Mouse (Mus musculus) megakaryocyte, embryonic 14.5 days (primary cell): ENCODE measurements at regions not wholly inside any gene's neighbourhood (a gene's known extent, or its start where the extent isn't known, plus 50 kb on each side); places are given as distances from the start of the nearest gene placed in this dataset.

Experiments
- H3K27me3 ChIP-seq: replicated peaks from 2 replicates; pipeline ENCODE3; 2012; ENCODE audit warnings: inconsistent platforms
- H3K36me3 ChIP-seq: replicated peaks from 2 replicates; pipeline ENCODE3; 2012; ENCODE audit warnings: low read length, inconsistent platforms, mixed read lengths
- H3K4me1 ChIP-seq: 2 replicates; pipeline ENCODE4 v1.6.1; 2012; ENCODE audit warnings: inconsistent platforms
- H3K4me3 ChIP-seq: replicated peaks from 2 replicates; pipeline ENCODE3; 2012; ENCODE audit warnings: moderate library complexity, mild to moderate bottlenecking, inconsistent platforms
- H3K9me3 ChIP-seq: 2 replicates; pipeline ENCODE4 v1.6.1; 2012; ENCODE audit warnings: inconsistent platforms
- FLI1 ChIP-seq: IDR thresholded peaks from 2 replicates; pipeline ENCODE4 v1.6.1; 2012; ENCODE audit warnings: low read length, inconsistent platforms, mixed read lengths
- GATA1 ChIP-seq: IDR thresholded peaks from 3 replicates; pipeline ENCODE4 v1.6.1; 2012; ENCODE audit warnings: mixed read lengths, low read length, inconsistent platforms, borderline replicate concordance

DNA sequence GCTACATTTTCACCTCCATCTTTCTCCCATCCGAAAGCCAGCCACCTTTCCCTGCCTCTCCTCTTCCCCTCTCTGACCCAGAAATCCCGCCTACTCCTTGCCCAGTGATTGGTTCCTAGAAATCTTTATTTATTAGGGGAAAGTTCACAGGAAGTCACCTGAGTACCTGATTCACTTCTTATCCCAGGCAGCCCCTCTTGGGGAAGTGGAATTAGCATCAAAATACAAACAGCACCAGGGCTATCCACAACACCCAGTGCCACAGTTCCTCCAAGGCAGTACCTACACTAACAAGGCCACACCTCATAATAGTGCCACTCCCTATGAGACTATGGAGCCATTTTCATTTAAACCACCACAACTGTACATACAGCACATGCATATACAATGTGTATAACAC is 180.3 kb upstream of the Sox2 start:
- TF ChIP-seq GATA1 (no peak), FLI1 (no peak)
- H3K4me1 ChIP-seq, result no peaks in the 10 kb centered on the region
- H3K36me3 ChIP-seq, result no peaks in the 10 kb centered on the region

DNA sequence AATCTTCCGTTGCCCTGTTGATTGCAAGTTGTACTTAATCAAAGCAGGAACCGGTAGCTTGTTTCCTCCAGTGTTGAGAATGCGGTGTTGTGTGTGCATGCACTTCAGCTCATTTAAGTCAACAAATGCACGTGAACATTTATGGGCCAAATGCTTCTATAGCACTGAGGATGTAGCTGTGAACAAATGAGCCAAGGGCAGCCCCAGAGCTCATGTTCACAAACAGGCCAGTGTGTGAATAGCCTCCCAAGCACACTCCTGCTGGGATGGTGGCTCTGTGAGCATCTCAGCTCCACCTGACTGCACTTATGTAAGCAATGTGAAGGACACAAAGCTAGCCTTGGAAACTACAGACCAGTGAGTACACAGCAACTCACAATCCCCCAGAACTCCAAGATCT is 183.9 kb upstream of the Sox2 start:
- Histone ChIP-seq H3K9me3 (peaks cover 45% of the 10 kb centered on the region), H3K4me3 (no peak overlapping the region), H3K27me3 (no peaks in the 10 kb centered on the region), H3K4me1 (no peaks in the 10 kb centered on the region), H3K36me3 (no peaks in the 10 kb centered on the region)
- TF ChIP-seq GATA1, result no peak
- no peak for TF ChIP-seq FLI1

More for the DNA sequence above, 180.3 kb upstream of the Sox2 start:
- H3K4me3 ChIP-seq, result no peak overlapping the region
- peaks cover 32% of the 10 kb centered on the region for H3K9me3 ChIP-seq
- H3K27me3 ChIP-seq, result no peaks in the 10 kb centered on the region

DNA sequence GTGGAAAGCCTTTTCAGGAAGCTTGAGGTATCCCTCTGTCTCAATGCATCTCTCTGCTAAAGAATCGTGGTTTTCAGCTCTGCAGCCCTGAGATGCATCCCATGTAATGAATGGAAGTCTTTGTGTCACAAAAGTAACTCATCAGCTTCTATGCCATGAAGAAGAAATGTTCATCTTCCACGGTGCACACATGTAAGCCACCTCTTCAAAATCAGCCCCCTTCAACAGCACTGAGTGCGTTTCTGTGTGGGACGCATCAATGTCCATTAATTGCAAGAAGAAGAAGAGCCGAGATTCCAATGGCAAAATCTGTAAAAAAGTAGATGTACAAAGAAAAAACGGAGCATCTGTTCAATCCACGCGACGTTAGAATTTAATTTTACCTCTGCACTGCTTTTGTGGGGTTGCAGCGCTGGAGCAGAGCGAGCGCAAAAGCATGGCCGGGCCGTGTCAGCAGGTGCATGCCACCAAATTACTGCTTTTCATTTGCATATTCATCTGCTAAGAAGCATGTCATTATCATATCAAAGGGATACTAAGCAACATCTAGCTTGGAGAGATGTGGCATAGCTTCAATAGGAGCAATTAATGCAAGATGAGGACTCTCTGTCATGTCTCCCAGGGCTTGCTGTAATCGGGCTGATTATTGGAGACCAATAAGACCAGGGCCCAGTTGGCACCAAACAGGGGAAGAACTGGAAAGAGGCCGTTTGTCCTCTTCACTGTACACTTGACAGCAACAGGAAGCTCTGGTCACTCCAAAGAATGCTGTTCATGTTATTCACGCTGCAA is 185.0 kb upstream of the Sox2 start:
- TF ChIP-seq GATA1, result no peak
- TF ChIP-seq FLI1, result no peak

DNA sequence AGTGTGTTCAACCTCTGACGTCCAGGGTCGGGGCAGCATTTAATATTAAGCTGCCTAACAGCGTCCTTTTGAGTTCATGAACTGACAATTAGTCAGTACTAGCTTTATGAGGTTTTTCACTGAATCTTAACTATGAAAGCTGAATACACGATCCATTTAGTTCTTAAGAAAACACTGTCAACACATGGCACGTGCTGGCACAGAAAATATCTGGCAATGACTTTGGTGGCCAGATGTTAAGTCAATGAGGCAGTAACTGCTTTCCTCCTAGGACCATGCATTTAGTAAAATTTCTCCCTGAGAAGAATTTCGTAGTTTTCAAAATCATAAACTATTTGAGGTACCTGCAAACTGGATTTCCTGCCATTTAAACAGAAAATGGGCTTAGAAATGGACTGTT is 191.4 kb upstream of the Sox2 start:
- Histone ChIP-seq H3K36me3 (no peaks in the 10 kb centered on the region), H3K4me3 (no peak overlapping the region), H3K4me1 (no peaks in the 10 kb centered on the region), H3K9me3 (peaks cover 37% of the 10 kb centered on the region), H3K27me3 (no peaks in the 10 kb centered on the region)
- TF ChIP-seq FLI1, result no peak
- no peak for TF ChIP-seq GATA1

More for the DNA sequence above, 185.0 kb upstream of the Sox2 start:
- Histone ChIP-seq H3K4me3 (no peak overlapping the region), H3K4me1 (no peaks in the 10 kb centered on the region), H3K27me3 (no peaks in the 10 kb centered on the region), H3K36me3 (no peaks in the 10 kb centered on the region), H3K9me3 (peaks cover 42% of the 10 kb centered on the region)

DNA sequence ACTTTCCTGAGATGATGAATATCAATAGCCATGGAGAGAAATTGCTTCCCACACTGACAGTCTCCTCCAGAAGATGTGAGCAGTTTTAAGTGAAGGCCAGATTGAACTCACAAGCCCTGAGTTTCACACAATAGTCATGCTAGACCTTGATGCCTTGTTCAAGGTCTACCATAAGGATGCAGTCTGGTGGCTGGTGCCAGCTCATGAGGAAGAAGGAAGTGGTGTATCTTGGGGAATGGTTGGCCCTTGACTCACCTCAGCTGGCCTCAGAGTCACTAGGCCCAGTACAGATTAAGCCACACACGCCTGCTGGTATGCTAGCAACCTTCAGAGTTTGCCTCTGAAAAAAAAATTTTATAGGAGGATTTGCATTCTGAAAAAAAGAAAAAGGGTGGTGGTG is 192.4 kb upstream of the Sox2 start:
- H3K4me1 ChIP-seq, result no peaks in the 10 kb centered on the region
- no peaks in the 10 kb centered on the region for H3K36me3 ChIP-seq
- TF ChIP-seq GATA1 (no peak), FLI1 (no peak)
- H3K4me3 ChIP-seq, result no peak overlapping the region
- H3K9me3 ChIP-seq, result peaks cover 40% of the 10 kb centered on the region
- H3K27me3 ChIP-seq, result no peaks in the 10 kb centered on the region

DNA sequence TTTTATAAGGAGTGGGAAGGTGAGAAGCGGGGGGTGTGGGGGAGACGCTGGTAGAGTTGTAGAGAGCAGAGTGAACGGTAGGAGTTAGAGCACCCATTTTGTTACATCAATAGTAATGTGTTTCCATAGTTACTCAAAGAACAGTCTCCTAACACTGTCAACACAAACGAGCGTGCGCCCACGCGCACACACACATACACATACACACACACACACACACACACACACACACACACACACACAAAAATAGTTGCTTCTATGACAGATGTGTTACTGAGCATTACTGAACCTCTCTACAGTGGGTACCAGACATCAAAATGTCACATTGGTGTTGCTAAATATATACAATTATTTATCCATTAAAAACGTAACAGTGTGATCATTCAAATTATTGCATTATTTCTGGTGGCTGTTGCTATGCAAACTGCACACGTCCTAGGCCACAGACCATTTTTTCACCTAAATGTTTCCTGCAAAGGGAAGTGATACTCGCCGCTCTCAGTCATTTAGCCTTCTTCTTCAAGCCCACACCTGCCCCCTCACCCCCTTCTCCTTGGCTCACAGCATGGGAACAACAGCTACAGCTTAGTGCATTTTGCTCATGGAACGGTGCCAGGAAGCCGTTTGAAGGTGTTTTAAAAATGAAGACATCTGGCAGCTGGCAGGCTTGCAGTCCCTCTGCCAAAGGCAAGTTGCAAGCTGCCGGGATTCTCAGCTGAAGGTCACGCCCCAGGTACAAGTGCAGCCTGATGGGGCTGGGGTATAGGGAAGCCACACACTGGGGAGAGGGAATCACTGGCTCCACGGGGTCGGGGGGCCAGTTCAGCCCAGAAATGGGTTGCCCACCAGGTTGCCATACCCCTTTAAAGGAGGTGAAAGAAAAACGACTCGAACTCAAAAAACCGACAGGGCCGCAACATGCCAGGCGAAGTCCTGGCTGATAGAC is 193.4 kb upstream of the Sox2 start:
- no peaks in the 10 kb centered on the region for H3K4me1 ChIP-seq
- no peaks in the 10 kb centered on the region for H3K36me3 ChIP-seq
- no peak for TF ChIP-seq GATA1

DNA sequence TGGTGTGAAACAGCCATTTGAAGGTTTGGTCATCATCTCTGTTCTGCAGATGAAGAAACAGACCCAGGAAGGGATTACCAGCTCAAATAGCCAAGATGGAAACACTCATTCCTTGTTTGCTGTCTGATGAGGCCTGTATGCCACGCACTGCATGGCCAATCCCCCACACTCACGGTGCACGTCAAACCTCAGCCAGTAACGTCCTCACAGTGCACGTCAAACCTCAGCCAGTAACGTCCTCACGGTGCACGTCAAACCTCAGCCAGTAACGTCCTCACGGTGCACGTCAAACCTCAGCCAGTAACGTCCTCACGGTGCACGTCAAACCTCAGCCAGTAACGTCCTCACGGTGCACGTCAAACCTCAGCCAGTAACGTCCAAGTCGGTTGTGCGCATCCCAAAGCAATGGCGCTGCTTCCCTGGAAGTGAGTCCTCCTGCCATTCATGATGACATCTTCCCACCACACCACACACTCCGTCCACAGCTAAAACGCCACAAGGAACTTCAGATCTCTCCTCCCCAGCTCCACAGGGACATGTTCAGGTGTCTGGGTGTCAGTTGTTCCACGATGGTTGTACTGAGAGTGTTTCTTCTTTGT is 196.1 kb upstream of the Sox2 start:
- no peaks in the 10 kb centered on the region for H3K36me3 ChIP-seq
- no peaks in the 10 kb centered on the region for H3K4me1 ChIP-seq
- no peak for TF ChIP-seq GATA1
- TF ChIP-seq FLI1, result no peak
- H3K4me3 ChIP-seq, result peak overlapping the region; percentile 81
- peaks cover 51% of the 10 kb centered on the region for H3K9me3 ChIP-seq
- H3K27me3 ChIP-seq, result no peaks in the 10 kb centered on the region

More for the DNA sequence above, 193.4 kb upstream of the Sox2 start:
- Histone ChIP-seq H3K9me3 (peaks cover 47% of the 10 kb centered on the region), H3K27me3 (no peaks in the 10 kb centered on the region), H3K4me3 (no peak overlapping the region)

DNA sequence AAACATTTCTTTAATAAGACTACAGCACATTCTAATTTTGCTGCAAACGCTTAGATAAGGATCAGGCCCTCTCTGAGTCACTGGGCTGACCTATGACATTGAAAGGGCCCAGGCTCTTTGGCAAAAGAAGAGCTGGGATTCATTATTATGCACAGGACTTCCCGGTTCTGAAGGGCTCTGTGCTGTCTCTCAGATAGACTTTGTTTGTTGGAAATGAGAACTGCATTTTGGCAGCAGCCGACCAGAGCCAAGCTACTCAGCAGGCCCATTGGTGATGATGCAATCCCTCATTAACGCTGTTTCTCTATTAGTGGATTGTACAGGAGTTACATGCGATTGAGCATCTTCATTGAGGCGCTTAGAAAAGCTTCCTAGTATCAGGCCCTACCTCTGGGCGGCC is 204.9 kb upstream of the Sox2 start:
- Histone ChIP-seq H3K36me3 (no peaks in the 10 kb centered on the region), H3K4me1 (no peaks in the 10 kb centered on the region), H3K27me3 (no peaks in the 10 kb centered on the region), H3K4me3 (no peak overlapping the region), H3K9me3 (peaks cover 26% of the 10 kb centered on the region)
- no peak for TF ChIP-seq GATA1
- TF ChIP-seq FLI1, result no peak

DNA sequence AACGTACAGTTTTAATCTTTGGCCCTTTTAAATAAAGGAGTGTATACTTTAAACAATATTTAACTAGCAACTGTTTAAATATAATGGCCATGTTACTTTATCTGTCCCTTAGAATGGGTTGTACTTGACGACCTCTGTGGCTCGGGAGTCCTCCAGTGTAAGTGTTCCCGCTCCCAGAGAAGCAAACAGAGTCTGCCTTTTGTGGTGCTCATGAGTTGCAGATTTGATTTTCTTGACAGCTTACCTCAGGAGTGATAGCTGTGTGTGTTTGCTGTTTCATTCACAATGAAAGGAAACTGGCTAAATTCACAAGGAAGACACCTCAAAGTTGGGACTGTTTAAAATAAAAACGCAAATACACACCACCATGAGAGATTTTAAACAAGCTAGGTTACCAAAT is 205.4 kb upstream of the Sox2 start:
- H3K4me3 ChIP-seq, result no peak overlapping the region
- H3K9me3 ChIP-seq, result peaks cover 25% of the 10 kb centered on the region
- H3K36me3 ChIP-seq, result no peaks in the 10 kb centered on the region
- no peak for TF ChIP-seq FLI1
- TF ChIP-seq GATA1, result no peak
- no peaks in the 10 kb centered on the region for H3K27me3 ChIP-seq
- no peaks in the 10 kb centered on the region for H3K4me1 ChIP-seq
